Mouse (Mus musculus): ENCODE measurements around the gene Dok7. TPM values are rescaled to one million over a fixed set of nuclear protein-coding genes. Genes with fewer than 3 reads are reported as not detected.

Gene Dok7
- polyA plus RNA-seq (2014; fragmentation: Nextera tagmentation; extraction: Ambion mirVana) = 0.35 and 0.37 TPM in 2 replicates

DNA sequence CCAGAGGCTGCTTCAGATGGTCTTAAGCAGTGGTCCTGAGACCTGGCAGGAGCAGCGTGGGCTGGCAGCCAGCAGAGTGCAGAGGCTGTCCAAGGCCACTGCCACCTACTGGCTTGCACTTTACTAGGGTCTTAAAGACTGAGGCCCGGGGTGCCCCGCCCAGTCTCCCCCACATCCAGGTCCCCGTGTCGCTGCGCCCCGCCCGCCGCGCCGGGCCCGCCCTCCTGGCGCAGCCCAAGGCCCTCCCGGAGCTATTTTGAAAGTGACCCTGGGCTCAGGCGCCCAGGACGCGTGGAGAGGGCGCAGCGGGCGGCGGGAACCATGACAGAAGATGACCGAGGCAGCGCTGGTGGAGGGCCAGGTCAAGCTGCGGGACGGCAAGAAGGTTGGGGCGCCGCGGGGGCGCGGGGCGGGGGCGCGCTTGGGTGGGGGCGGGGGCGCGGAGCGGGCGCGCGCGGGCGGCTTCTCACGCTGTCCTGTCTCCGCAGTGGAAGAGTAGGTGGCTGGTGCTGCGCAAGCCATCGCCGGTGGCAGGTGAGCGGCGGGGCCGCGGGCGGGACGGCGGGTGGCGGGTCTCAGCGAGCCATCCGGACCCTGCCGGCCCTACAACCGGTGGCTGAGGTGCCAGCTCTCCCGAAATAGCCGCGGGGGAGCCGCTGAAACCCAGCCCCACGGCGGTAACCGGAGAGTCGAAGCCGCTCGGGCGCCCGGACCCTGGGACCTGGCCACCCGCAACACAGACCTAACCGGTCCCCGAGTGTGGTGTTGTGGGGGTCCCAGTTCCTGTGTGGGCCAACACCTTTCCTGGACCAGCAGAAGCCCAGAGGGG, at the start of gene Dok7:
Dok7 (plus strand) TSS at position 163 of the 829 bp plus-strand sequence.
- Histone ChIP-seq H3K9ac (ENCODE audit: low read depth, low read length) (peak within 1 kb of the TSS; percentile 63), H3K27ac (ENCODE audit: low read depth, low read length) (no peak within 1 kb of the TSS), H3K27me3 (ENCODE audit: control insufficient read depth, insufficient read depth, low read length) (peaks cover 27% of the 10 kb centered on the region)

DNA sequence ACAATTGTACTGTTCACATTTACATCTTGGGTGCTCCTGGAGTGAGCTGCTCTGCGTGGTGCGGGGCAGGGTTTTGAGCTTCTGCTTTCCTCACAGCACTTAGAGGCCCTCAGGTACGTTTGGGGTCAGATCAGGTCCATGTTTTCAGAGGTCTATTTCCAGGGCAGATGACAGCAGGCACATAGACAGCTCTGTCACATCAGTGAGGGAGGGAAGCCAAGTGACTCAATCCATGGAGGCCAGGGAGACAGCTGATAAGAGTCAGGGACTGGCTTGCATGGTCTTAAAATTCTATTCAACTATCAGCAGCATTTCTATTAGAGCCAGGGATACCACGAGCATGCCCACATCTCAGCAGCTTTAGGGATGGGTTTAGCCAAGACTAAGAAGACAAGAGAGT, 47.4 kb upstream of the Dok7 start:
- Histone ChIP-seq H3K9me3 (ENCODE audit: control insufficient read depth, low read length) (no peaks in the 10 kb centered on the region), H3K4me3 (ENCODE audit: low read length) (no peak overlapping the region), H3K27me3 (ENCODE audit: control insufficient read depth, insufficient read depth, low read length) (no peaks in the 10 kb centered on the region), H3K36me3 (ENCODE audit: control insufficient read depth, insufficient read depth, low read length) (peaks cover 14% of the 10 kb centered on the region; the same call in 1 of the 2 replicates), H3K27ac (ENCODE audit: low read depth, low read length) (no peak overlapping the region), H3K4me1 (ENCODE audit: control insufficient read depth, insufficient read depth, low read length) (no peaks in the 10 kb centered on the region), H3K4me2 (replicated peaks; ENCODE audit: low read depth, low read length) (no peak overlapping the region), H3K9ac (ENCODE audit: low read depth, low read length) (no peak overlapping the region)
- no peak for ATAC-seq (ENCODE audit: low FRiP score, low TSS enrichment)
- 94% methylated on average over 4 of the region's 4 CpGs for WGBS

More for the DNA sequence above, at the start of gene Dok7:
- peak; percentile 84 for ATAC-seq (ENCODE audit: low FRiP score, low TSS enrichment)
- Histone ChIP-seq H3K4me1 (ENCODE audit: control insufficient read depth, insufficient read depth, low read length) (0 out of 2 replicates have a peak, but pooled peaks cover 4% of the 10 kb centered on the region), H3K36me3 (ENCODE audit: control insufficient read depth, insufficient read depth, low read length) (no peaks in the 10 kb centered on the region), H3K9me3 (ENCODE audit: control insufficient read depth, low read length) (no peaks in the 10 kb centered on the region), H3K4me2 (replicated peaks; ENCODE audit: low read depth, low read length) (peak within 1 kb of the TSS; percentile 100), H3K4me3 (ENCODE audit: low read length) (peak within 1 kb of the TSS; percentile 57)
- under 1% methylated on average over 71 of the region's 74 CpGs for WGBS

DNA sequence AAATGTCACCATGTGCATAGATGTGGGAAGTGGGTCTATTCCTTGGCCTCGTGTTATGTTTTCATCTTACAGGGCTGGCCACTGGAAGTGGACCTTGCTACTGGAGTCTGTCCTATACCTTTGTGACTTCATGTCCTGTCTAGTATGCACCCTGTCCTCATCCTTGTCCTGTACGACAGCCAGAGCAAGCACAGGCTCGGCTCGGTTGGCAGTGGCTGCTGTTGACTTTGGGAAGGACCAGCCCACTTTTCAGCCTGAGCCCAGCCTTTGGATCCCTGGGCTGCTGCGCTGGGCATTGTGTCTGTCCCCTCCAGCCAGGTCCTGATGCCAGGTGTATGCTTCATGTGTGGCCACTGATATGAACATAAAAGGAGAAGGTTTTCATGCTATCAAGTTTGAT, 45.9 kb upstream of the Dok7 start:
- H3K4me2 ChIP-seq (replicated peaks; ENCODE audit: low read depth, low read length) = no peak overlapping the region
- H3K27me3 ChIP-seq (ENCODE audit: control insufficient read depth, insufficient read depth, low read length) = no peaks in the 10 kb centered on the region
- no peak overlapping the region for H3K4me3 ChIP-seq (ENCODE audit: low read length)
- no peak overlapping the region for H3K27ac ChIP-seq (ENCODE audit: low read depth, low read length)
- no peaks in the 10 kb centered on the region for H3K4me1 ChIP-seq (ENCODE audit: control insufficient read depth, insufficient read depth, low read length)
- H3K36me3 ChIP-seq (ENCODE audit: control insufficient read depth, insufficient read depth, low read length) = peaks cover 8% of the 10 kb centered on the region; the same call in 1 of the 2 replicates
- H3K9ac ChIP-seq (ENCODE audit: low read depth, low read length) = no peak overlapping the region
- no peaks in the 10 kb centered on the region for H3K9me3 ChIP-seq (ENCODE audit: control insufficient read depth, low read length)
- ATAC-seq (ENCODE audit: low FRiP score, low TSS enrichment) = no peak
- WGBS = 73% methylated on average over 5 of the region's 5 CpGs

DNA sequence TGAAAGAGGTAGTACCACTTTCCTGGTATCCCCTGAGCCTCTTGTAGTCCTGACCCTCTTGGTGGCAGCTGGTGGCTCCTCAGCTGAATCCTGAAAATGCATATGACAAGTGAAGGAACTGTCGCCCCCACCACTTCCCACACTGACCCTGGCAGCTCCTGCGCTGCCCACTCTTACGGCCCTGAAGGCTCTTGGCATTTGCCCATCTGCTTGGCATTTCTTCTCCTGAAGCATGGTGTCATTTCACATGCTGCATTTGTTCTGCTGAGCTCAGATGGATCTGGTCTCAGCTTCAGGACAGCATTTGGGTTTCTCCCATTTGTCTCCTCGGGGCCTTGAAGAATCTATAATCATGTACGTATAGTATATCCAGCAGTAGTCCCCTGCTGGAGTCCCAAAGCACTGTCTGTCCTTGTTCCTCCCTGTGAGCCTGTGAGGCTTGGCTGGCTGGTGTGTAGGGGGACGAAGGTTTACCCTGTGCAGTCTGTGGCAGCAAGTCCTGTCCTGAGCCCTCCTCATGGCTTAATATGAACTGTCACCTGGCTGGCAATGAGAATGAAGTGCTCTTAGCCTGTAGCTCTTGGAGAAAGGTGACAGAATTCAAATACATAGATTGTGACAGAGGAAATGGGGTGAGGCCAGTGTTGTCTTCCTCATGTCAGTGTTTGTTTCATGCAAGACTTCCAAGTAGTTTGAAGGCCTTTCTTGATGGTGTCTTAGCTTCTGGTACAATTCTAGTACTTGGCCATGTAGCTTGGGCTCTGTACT, 45.2 kb upstream of the Dok7 start:
- no peak overlapping the region for H3K27ac ChIP-seq (ENCODE audit: low read depth, low read length)
- no peak overlapping the region for H3K9ac ChIP-seq (ENCODE audit: low read depth, low read length)
- no peaks in the 10 kb centered on the region for H3K27me3 ChIP-seq (ENCODE audit: control insufficient read depth, insufficient read depth, low read length)
- no peaks in the 10 kb centered on the region for H3K9me3 ChIP-seq (ENCODE audit: control insufficient read depth, low read length)
- H3K4me2 ChIP-seq (replicated peaks; ENCODE audit: low read depth, low read length) = no peak overlapping the region
- H3K4me3 ChIP-seq (ENCODE audit: low read length) = no peak overlapping the region
- no peak for ATAC-seq (ENCODE audit: low FRiP score, low TSS enrichment)
- H3K36me3 ChIP-seq (ENCODE audit: control insufficient read depth, insufficient read depth, low read length) = peaks cover 6% of the 10 kb centered on the region; the same call in 1 of the 2 replicates
- no peaks in the 10 kb centered on the region for H3K4me1 ChIP-seq (ENCODE audit: control insufficient read depth, insufficient read depth, low read length)
- WGBS = 96% methylated on average over 6 of the region's 6 CpGs

DNA sequence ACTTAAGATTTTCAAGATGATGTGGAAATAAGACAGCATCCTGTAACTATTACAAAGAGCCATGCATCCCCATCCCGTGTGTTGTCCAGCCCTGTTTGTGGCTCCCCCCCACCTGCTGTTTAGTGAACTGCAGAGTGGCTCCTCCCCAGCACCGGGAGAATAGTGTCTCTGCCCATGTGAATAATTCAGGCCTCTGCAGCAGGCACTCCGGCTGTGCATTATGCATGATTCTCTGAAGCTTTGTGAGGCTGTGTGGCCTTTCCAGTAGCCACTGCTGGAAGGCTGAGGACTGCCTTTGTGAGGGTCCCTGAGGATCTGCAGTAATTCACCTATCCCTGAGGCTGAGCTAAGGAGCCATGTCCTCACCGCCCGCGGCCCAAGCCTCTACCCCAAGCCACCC, 42.5 kb upstream of the Dok7 start:
- no peaks in the 10 kb centered on the region for H3K27me3 ChIP-seq (ENCODE audit: control insufficient read depth, insufficient read depth, low read length)
- H3K36me3 ChIP-seq (ENCODE audit: control insufficient read depth, insufficient read depth, low read length) = 0 out of 2 replicates have a peak, but pooled peaks cover 6% of the 10 kb centered on the region
- H3K9me3 ChIP-seq (ENCODE audit: control insufficient read depth, low read length) = no peaks in the 10 kb centered on the region
- no peak overlapping the region for H3K4me2 ChIP-seq (replicated peaks; ENCODE audit: low read depth, low read length)
- ATAC-seq (ENCODE audit: low FRiP score, low TSS enrichment) = no peak
- H3K4me3 ChIP-seq (ENCODE audit: low read length) = no peak overlapping the region
- H3K27ac ChIP-seq (ENCODE audit: low read depth, low read length) = no peak overlapping the region
- no peaks in the 10 kb centered on the region for H3K4me1 ChIP-seq (ENCODE audit: control insufficient read depth, insufficient read depth, low read length)
- H3K9ac ChIP-seq (ENCODE audit: low read depth, low read length) = no peak overlapping the region
- 78% methylated on average over 6 of the region's 6 CpGs for WGBS

DNA sequence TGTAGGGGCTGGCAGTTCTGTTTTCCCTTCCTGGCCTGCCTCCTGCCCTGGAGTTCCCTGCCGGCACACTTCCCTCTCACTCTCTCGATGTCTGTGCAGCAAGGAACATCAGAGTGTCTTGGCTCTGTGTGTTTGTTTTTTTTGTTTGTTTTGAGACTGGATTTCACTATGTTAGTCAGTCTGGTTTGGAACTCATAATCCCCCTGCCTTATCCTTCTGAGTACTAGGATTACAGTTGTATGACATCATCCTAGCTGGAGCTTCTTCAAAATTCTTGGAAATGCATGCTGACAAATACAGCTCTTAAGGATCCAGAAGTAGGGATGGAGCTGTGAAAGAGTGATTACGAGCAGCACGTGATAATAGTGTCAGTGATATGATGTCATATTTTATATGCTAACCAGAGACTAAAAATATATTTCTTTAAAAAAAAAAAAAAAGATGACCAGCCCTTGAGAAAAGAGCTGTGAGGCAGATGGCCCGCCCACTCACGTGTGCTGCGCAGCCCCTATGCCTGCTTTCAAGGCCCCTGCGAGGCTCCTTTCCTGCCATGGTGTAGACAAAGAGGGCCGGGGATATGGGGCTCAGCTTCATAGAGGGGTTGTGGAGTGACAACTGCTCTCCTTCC, 36.8 kb upstream of the Dok7 start:
- no peak for ATAC-seq (ENCODE audit: low FRiP score, low TSS enrichment)
- Histone ChIP-seq H3K4me1 (ENCODE audit: control insufficient read depth, insufficient read depth, low read length) (no peaks in the 10 kb centered on the region), H3K9me3 (ENCODE audit: control insufficient read depth, low read length) (no peaks in the 10 kb centered on the region), H3K4me3 (ENCODE audit: low read length) (no peak overlapping the region), H3K9ac (ENCODE audit: low read depth, low read length) (no peak overlapping the region), H3K27ac (ENCODE audit: low read depth, low read length) (no peak overlapping the region), H3K36me3 (ENCODE audit: control insufficient read depth, insufficient read depth, low read length) (peaks cover 32% of the 10 kb centered on the region), H3K27me3 (ENCODE audit: control insufficient read depth, insufficient read depth, low read length) (no peaks in the 10 kb centered on the region), H3K4me2 (replicated peaks; ENCODE audit: low read depth, low read length) (no peak overlapping the region)
- 86% methylated on average over 9 of the region's 9 CpGs for WGBS

DNA sequence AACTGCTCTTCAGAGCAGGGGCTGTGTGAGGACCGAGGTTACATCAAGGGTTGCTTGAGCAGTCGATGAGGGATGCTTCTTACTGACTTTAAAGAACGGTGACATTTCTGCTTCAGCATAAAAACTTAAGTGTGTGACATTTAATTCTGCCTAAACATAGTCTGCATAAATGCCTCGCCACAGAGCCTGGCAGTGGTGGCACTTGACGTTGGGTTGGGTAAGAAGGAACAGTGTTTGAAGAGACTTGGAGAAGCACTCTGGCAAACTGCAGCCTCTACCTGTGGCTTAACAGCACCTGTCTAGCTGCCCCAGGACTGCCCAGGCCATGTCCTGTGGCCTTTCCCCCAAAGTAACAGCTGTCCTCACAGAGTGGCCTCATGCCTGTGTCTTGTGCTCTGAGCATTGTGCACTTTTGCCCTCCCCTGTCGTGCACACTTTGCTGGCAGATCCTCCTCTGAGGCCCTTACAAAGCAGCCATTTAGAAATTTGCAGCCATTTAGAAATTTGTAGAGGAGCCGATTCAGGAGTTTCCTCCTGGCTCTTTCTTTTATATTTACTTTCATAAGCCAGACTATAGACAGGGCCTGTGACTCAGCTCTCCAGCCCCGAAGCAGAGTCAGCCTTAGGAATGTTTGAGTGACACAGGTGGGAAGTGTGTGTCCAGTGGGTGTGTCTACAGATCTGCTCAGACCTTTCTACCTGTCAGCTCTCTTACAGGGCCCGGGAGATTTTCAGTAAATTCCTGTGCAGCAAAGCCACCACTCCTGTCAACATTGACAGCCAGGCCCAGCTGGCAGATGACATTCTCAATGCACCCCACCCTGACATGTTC, 35.9 kb upstream of the Dok7 start:
- no peak for ATAC-seq (ENCODE audit: low FRiP score, low TSS enrichment)
- Histone ChIP-seq H3K27me3 (ENCODE audit: control insufficient read depth, insufficient read depth, low read length) (no peaks in the 10 kb centered on the region), H3K27ac (ENCODE audit: low read depth, low read length) (no peak overlapping the region)

DNA sequence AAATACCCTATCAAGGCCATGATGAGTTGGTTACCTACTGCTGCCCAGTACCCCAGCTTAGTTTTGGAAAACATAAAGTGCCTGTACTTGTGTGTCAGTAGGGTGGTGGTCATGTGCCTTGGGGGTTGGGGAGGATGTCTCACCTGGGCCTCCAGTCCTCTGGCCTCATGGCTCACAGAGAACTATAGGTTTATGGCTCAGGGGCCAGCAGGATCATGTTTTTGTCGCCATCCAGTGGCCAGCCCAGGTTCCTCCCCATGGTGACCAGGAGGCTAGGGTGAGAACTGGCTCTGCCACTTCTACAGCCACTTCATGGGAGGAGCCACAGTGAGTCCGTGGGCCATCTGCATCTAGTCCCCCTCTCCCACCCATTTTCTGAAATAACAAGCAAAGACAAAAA, 31.6 kb upstream of the Dok7 start:
- ATAC-seq (ENCODE audit: low FRiP score, low TSS enrichment) = peak; percentile 70; the same call in 1 of the 2 replicates
- H3K27ac ChIP-seq (ENCODE audit: low read depth, low read length) = no peak overlapping the region
- H3K9ac ChIP-seq (ENCODE audit: low read depth, low read length) = no peak overlapping the region
- H3K4me1 ChIP-seq (ENCODE audit: control insufficient read depth, insufficient read depth, low read length) = no peaks in the 10 kb centered on the region
- H3K4me3 ChIP-seq (ENCODE audit: low read length) = no peak overlapping the region
- H3K36me3 ChIP-seq (ENCODE audit: control insufficient read depth, insufficient read depth, low read length) = peaks cover 72% of the 10 kb centered on the region
- no peaks in the 10 kb centered on the region for H3K9me3 ChIP-seq (ENCODE audit: control insufficient read depth, low read length)
- H3K4me2 ChIP-seq (replicated peaks; ENCODE audit: low read depth, low read length) = no peak overlapping the region
- no peaks in the 10 kb centered on the region for H3K27me3 ChIP-seq (ENCODE audit: control insufficient read depth, insufficient read depth, low read length)
- 25% methylated on average over 2 of the region's 2 CpGs for WGBS

More for the DNA sequence above, 35.9 kb upstream of the Dok7 start:
- 92% methylated on average over 9 of the region's 9 CpGs for WGBS
- H3K4me1 ChIP-seq (ENCODE audit: control insufficient read depth, insufficient read depth, low read length) = no peaks in the 10 kb centered on the region
- H3K9me3 ChIP-seq (ENCODE audit: control insufficient read depth, low read length) = no peaks in the 10 kb centered on the region
- H3K4me2 ChIP-seq (replicated peaks; ENCODE audit: low read depth, low read length) = no peak overlapping the region
- H3K9ac ChIP-seq (ENCODE audit: low read depth, low read length) = no peak overlapping the region
- H3K4me3 ChIP-seq (ENCODE audit: low read length) = no peak overlapping the region
- H3K36me3 ChIP-seq (ENCODE audit: control insufficient read depth, insufficient read depth, low read length) = peaks cover 33% of the 10 kb centered on the region
